Mouse (Mus musculus) cerebellum, adult 2 months (tissue): Measurements from ENCODE around the gene Clec4a1.

Source experiments
- CTCF ChIP-seq: fragments of 200-500 bp; IDR thresholded peaks from 2 replicates; pipeline ENCODE4 v1.5.1; 2011; ENCODE audit warnings: low read depth, mild to moderate bottlenecking, control low read depth, low read length, moderate library complexity, borderline replicate concordance; ENCODE audit not compliant: insufficient read depth
- POLR2A ChIP-seq: fragments of 200-500 bp; IDR thresholded peaks from 2 replicates; pipeline ENCODE4 v1.6.1; 2011; ENCODE audit warnings: low read length, control low read depth, borderline replicate concordance; ENCODE audit not compliant: insufficient read depth

DNA sequence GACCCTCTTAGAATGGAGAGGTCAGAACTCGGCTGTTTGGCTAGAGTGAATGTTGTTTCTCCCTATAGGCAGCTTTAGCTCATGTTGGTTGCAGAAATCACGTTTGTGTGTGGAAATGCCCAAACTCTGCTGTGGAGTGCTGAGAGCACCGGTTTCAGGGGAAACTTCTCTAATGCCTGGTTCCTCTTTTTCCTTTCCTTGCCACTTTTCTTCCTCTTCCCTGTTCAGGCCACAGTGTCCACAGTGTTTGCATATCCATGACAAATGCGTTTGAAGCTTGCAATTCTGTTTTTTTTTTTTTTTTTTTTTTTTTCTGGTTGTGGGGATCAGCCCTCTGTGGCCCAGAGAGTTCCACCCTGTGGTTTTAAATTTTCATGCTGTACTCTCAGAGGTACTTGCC is at the start of gene Clec4a1:
- TF ChIP-seq POLR2A (no peak), CTCF (no peak)
